Comparison of ENCODE assay signal across 28 mouse cellular contexts in genomic region chr10:63647300-63647699, GRCm38 (mm10).
DNase-seq lines count a peak whose midpoint lies in the region; ATAC-seq and TF ChIP-seq lines count a peak whose summit lies in the region.
"Had no signal": no experiment of that assay in that cellular context is flagged by ENCODE, and none has a peak within 500 bp of the region (broad histone marks: within the 10 kb centered on the region; RNA-seq: fewer than 3 reads in every experiment).

No protein-coding gene starts in this region.

- no peak overlapping the region for H3K4me2 ChIP-seq in forebrain, embryonic 14.5 days (ENCODE audit: low read length)
- H3K4me2 ChIP-seq in forebrain, embryonic 12.5 days = no peak overlapping the region
- H3K4me2 ChIP-seq in hindbrain, embryonic 14.5 days (replicated peaks) = no peak overlapping the region
- H3K4me2 ChIP-seq in hindbrain, embryonic 13.5 days = no peak overlapping the region
- no peak overlapping the region for H3K4me2 ChIP-seq in midbrain, embryonic 14.5 days (ENCODE audit: low read length)
- H3K4me2 ChIP-seq in midbrain, embryonic 15.5 days = no peak overlapping the region
- H3K4me2 ChIP-seq: embryonic facial prominence, embryonic 13.5 days; embryonic facial prominence, embryonic 15.5 days; forebrain, embryonic 13.5 days had no signal

- WGBS in forebrain, embryonic 14.5 days = 7% methylated on average over 3 of the region's 3 CpGs
- 16% methylated on average over 3 of the region's 3 CpGs for WGBS in forebrain, embryonic 12.5 days
- 20% methylated on average over 3 of the region's 3 CpGs for WGBS in hindbrain, embryonic 14.5 days
- 23% methylated on average over 3 of the region's 3 CpGs for WGBS in hindbrain, embryonic 13.5 days
- WGBS in midbrain, embryonic 14.5 days = 9% methylated on average over 3 of the region's 3 CpGs
- 8% methylated on average over 3 of the region's 3 CpGs for WGBS in midbrain, embryonic 15.5 days

- peak; percentile 40 for DNase-seq in forebrain, embryonic 14.5 days (ENCODE audit: low spot score)
- peak; percentile 52 for DNase-seq in hindbrain, embryonic 14.5 days (ENCODE audit: low spot score)
- peak; percentile 31 for DNase-seq in midbrain, embryonic 14.5 days
- peak; percentile 66 for DNase-seq in brain, embryonic 14.5 days (ENCODE audit: low read depth)
- DNase-seq: adrenal gland, adult 8-10 months; adrenal gland, postnatal 14 days; adrenal gland, postnatal 36 days; B cell, adult 2 months; cerebellum, adult 11 months; cerebellum, adult 18-20 months; cerebellum, adult 8-10 months; cerebellum, adult 9-11 months; cerebellum, postnatal 14 days; cerebellum, postnatal 36 days; embryo, embryonic 11 days had no signal

- no peaks in the 10 kb centered on the region for H3K36me3 ChIP-seq in forebrain, embryonic 14.5 days (ENCODE audit: control insufficient read depth, insufficient read depth, low read length)
- H3K36me3 ChIP-seq in forebrain, embryonic 12.5 days (replicated peaks) = no peaks in the 10 kb centered on the region
- H3K36me3 ChIP-seq in hindbrain, embryonic 14.5 days (replicated peaks; ENCODE audit: control insufficient read depth, insufficient read depth) = no peaks in the 10 kb centered on the region
- H3K36me3 ChIP-seq in hindbrain, embryonic 13.5 days = no peaks in the 10 kb centered on the region
- no peaks in the 10 kb centered on the region for H3K36me3 ChIP-seq in midbrain, embryonic 14.5 days (ENCODE audit: control insufficient read depth, insufficient read depth, low read length)
- no peaks in the 10 kb centered on the region for H3K36me3 ChIP-seq in midbrain, embryonic 15.5 days (replicated peaks)
- H3K36me3 ChIP-seq: embryonic facial prominence, embryonic 13.5 days; embryonic facial prominence, embryonic 15.5 days; forebrain, embryonic 10.5 days; G1E had no signal

- ATAC-seq in forebrain, embryonic 14.5 days = no peak
- ATAC-seq in forebrain, embryonic 12.5 days (ENCODE audit: low FRiP score) = no peak
- ATAC-seq in hindbrain, embryonic 14.5 days (ENCODE audit: low FRiP score) = 0 out of 2 replicates have a peak, but pooled peaks have one; percentile 59
- no peak for ATAC-seq in hindbrain, embryonic 13.5 days (ENCODE audit: low FRiP score)
- no peak for ATAC-seq in midbrain, embryonic 14.5 days (ENCODE audit: low FRiP score, low TSS enrichment)
- no peak for ATAC-seq in midbrain, embryonic 15.5 days (replicated peaks)
- ATAC-seq: activated CD4-positive, CD25-positive, alpha-beta regulatory T cell, adult 4 months; CD4-positive, CD25-positive, alpha-beta regulatory T cell, adult 4 months; forebrain, embryonic 13.5 days; Patski had no signal

- TF ChIP-seq CTCF in brain, embryonic 14.5 days (IDR thresholded peaks at IDR 0.05; ENCODE audit: borderline replicate concordance, extremely low read depth, insufficient read depth, insufficient read length) = no peak

- no peak overlapping the region for H3K27ac ChIP-seq in forebrain, embryonic 14.5 days (ENCODE audit: low read depth, low read length)
- no peak overlapping the region for H3K27ac ChIP-seq in forebrain, embryonic 12.5 days
- H3K27ac ChIP-seq in hindbrain, embryonic 14.5 days = no peak overlapping the region
- no peak overlapping the region for H3K27ac ChIP-seq in hindbrain, embryonic 13.5 days
- no peak overlapping the region for H3K27ac ChIP-seq in midbrain, embryonic 14.5 days (replicated peaks; ENCODE audit: low read depth, low read length)
- no peak overlapping the region for H3K27ac ChIP-seq in midbrain, embryonic 15.5 days
- H3K27ac ChIP-seq: embryonic facial prominence, embryonic 13.5 days; embryonic facial prominence, embryonic 15.5 days; forebrain, embryonic 10.5 days; forebrain, embryonic 13.5 days had no signal

- H3K9ac ChIP-seq in forebrain, embryonic 14.5 days (ENCODE audit: low read length) = no peak overlapping the region
- H3K9ac ChIP-seq in forebrain, embryonic 12.5 days = no peak overlapping the region
- H3K9ac ChIP-seq in hindbrain, embryonic 14.5 days = no peak overlapping the region
- H3K9ac ChIP-seq in hindbrain, embryonic 13.5 days = no peak overlapping the region
- no peak overlapping the region for H3K9ac ChIP-seq in midbrain, embryonic 14.5 days (replicated peaks; ENCODE audit: low read length)
- H3K9ac ChIP-seq in midbrain, embryonic 15.5 days = no peak overlapping the region
- H3K9ac ChIP-seq: embryonic facial prominence, embryonic 13.5 days; embryonic facial prominence, embryonic 15.5 days; forebrain, embryonic 13.5 days had no signal

- no peaks in the 10 kb centered on the region for H3K9me3 ChIP-seq in forebrain, embryonic 14.5 days (replicated peaks; ENCODE audit: control insufficient read depth, low read length)
- H3K9me3 ChIP-seq in forebrain, embryonic 12.5 days = no peaks in the 10 kb centered on the region
- no peaks in the 10 kb centered on the region for H3K9me3 ChIP-seq in hindbrain, embryonic 14.5 days (ENCODE audit: control insufficient read depth, low read length)
- H3K9me3 ChIP-seq in hindbrain, embryonic 13.5 days = no peaks in the 10 kb centered on the region
- no peaks in the 10 kb centered on the region for H3K9me3 ChIP-seq in midbrain, embryonic 14.5 days (ENCODE audit: control insufficient read depth, low read length)
- no peaks in the 10 kb centered on the region for H3K9me3 ChIP-seq in midbrain, embryonic 15.5 days
- H3K9me3 ChIP-seq: embryonic facial prominence, embryonic 13.5 days; embryonic facial prominence, embryonic 15.5 days; forebrain, embryonic 10.5 days; forebrain, embryonic 13.5 days had no signal

- H3K27me3 ChIP-seq in forebrain, embryonic 14.5 days (replicated peaks; ENCODE audit: control insufficient read depth, insufficient read depth, low read length) = no peaks in the 10 kb centered on the region
- H3K27me3 ChIP-seq in forebrain, embryonic 12.5 days = no peaks in the 10 kb centered on the region
- H3K27me3 ChIP-seq in hindbrain, embryonic 14.5 days (ENCODE audit: control insufficient read depth, insufficient read depth, low read length) = no peaks in the 10 kb centered on the region
- H3K27me3 ChIP-seq in hindbrain, embryonic 13.5 days = no peaks in the 10 kb centered on the region
- H3K27me3 ChIP-seq in midbrain, embryonic 14.5 days (ENCODE audit: control insufficient read depth, insufficient read depth, low read length) = no peaks in the 10 kb centered on the region
- H3K27me3 ChIP-seq in midbrain, embryonic 15.5 days (replicated peaks) = no peaks in the 10 kb centered on the region
- H3K27me3 ChIP-seq: CH12.LX; embryonic facial prominence, embryonic 13.5 days; embryonic facial prominence, embryonic 15.5 days; forebrain, embryonic 13.5 days; Patski had no signal

- no peak overlapping the region for H3K4me3 ChIP-seq in forebrain, embryonic 14.5 days (ENCODE audit: low read depth, low read length)
- H3K4me3 ChIP-seq in forebrain, embryonic 12.5 days (replicated peaks) = no peak overlapping the region
- no peak overlapping the region for H3K4me3 ChIP-seq in hindbrain, embryonic 14.5 days (replicated peaks; ENCODE audit: low read length)
- no peak overlapping the region for H3K4me3 ChIP-seq in hindbrain, embryonic 13.5 days
- H3K4me3 ChIP-seq in midbrain, embryonic 14.5 days (replicated peaks; ENCODE audit: low read depth, low read length) = no peak overlapping the region
- no peak overlapping the region for H3K4me3 ChIP-seq in midbrain, embryonic 15.5 days
- H3K4me3 ChIP-seq: embryonic facial prominence, embryonic 13.5 days; embryonic facial prominence, embryonic 15.5 days; erythroblast, embryonic 14.5 days; forebrain, embryonic 10.5 days; forebrain, embryonic 13.5 days had no signal

- no peaks in the 10 kb centered on the region for H3K4me1 ChIP-seq in forebrain, embryonic 14.5 days (ENCODE audit: control insufficient read depth, insufficient read depth, low read length)
- no peaks in the 10 kb centered on the region for H3K4me1 ChIP-seq in forebrain, embryonic 12.5 days
- peaks cover 9% of the 10 kb centered on the region; the same call in 1 of the 2 replicates for H3K4me1 ChIP-seq in hindbrain, embryonic 14.5 days (replicated peaks; ENCODE audit: control insufficient read depth, insufficient read depth, low read length)
- H3K4me1 ChIP-seq in hindbrain, embryonic 13.5 days (replicated peaks) = peaks cover 7% of the 10 kb centered on the region
- no peaks in the 10 kb centered on the region for H3K4me1 ChIP-seq in midbrain, embryonic 14.5 days (ENCODE audit: control insufficient read depth, insufficient read depth, low read length)
- H3K4me1 ChIP-seq in midbrain, embryonic 15.5 days = no peaks in the 10 kb centered on the region
- H3K4me1 ChIP-seq: embryonic facial prominence, embryonic 13.5 days; embryonic facial prominence, embryonic 15.5 days; forebrain, embryonic 13.5 days had no signal

- no peak for TF ChIP-seq POLR2A in brain, embryonic 14.5 days (IDR thresholded peaks at IDR 0.05; ENCODE audit: borderline replicate concordance, extremely low read depth, insufficient read depth, insufficient read length, poor library complexity, severe bottlenecking)
